Mouse (Mus musculus): ENCODE measurements at regions not wholly inside any gene's neighbourhood (a gene's known extent, or its start where the extent isn't known, plus 50 kb on each side); places are given as distances from the start of the nearest gene placed in this dataset.

DNA sequence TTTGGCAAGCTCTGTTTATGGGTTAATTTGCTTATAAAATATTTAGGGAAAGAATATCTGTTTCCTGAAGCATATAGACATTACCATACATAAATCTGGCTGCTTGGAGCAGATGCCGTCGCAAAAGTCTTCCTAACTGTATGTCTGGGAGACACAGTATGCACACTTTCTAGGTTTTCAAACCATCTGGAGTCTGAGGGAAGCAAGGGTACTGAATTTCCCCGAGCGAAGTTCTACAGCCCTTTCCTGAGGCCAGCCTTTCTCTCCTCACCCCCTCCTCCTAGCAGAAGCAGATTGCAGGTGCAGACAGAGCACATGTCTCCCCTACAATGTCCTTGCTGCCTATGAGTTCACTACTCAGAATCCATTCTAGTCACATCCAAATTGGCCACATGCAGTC lies 338.8 kb upstream of the Arglu1 start:
- Histone ChIP-seq H3K27me3 (replicated peaks) (no peaks in the 10 kb centered on the region), H3K36me3 (no peaks in the 10 kb centered on the region), H3K9ac (no peak overlapping the region), H3K4me3 (replicated peaks) (no peak overlapping the region), H3K27ac (no peak overlapping the region), H3K4me2 (replicated peaks) (no peak overlapping the region), H3K9me3 (no peaks in the 10 kb centered on the region), H3K4me1 (replicated peaks) (no peaks in the 10 kb centered on the region)
- 74% methylated on average over 4 of the region's 4 CpGs for WGBS
- no peak for ATAC-seq

DNA sequence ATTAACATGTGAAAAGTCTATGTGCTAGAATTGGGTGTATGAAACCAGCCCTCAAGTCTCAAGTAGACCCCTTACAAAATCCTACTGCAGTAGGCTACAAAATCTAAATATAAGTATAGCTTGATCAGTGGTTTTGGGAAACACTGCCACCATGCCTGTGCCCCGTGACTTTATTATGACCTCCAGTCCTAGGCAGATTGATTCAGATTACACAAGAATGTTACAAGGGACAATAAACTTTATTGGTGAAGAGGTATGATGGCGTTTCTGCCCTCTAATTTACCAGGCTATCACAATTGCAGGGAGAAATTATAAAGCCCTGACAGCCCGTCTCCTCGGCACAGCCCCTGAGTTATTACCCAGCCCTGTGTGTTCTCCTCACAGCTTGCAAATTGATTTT lies 337.4 kb upstream of the Arglu1 start:
- Histone ChIP-seq H3K9me3 (no peaks in the 10 kb centered on the region), H3K27me3 (replicated peaks) (no peaks in the 10 kb centered on the region), H3K27ac (no peak overlapping the region), H3K9ac (no peak overlapping the region), H3K4me2 (replicated peaks) (no peak overlapping the region), H3K36me3 (no peaks in the 10 kb centered on the region), H3K4me1 (replicated peaks) (no peaks in the 10 kb centered on the region), H3K4me3 (replicated peaks) (no peak overlapping the region)
- 49% methylated on average over 4 of the region's 4 CpGs for WGBS
- peak; percentile 29; the same call in 1 of the 2 replicates for ATAC-seq

DNA sequence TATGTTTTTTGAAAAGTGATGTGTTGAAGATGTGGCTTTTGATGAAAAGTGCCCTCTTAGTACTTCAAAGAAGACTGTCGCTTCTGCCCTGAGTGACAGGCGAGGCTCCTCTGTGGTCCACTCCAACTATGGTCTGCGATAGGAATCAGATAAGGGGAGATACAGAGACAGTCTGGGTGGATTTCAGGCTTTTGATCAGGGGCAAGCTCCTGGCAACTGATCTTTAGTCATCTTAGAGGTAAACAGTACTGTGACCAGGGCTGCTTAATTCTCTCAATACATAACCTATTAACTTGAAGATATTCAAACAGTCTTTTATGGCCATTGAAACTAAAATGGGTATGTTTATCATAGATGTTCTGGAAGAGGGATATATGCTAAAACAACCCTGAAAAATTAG lies 335.6 kb upstream of the Arglu1 start:
- Histone ChIP-seq H3K27me3 (replicated peaks) (no peaks in the 10 kb centered on the region), H3K9ac (no peak overlapping the region), H3K27ac (no peak overlapping the region), H3K4me2 (replicated peaks) (no peak overlapping the region), H3K36me3 (no peaks in the 10 kb centered on the region), H3K4me3 (replicated peaks) (no peak overlapping the region), H3K4me1 (replicated peaks) (no peaks in the 10 kb centered on the region), H3K9me3 (no peaks in the 10 kb centered on the region)
- 59% methylated on average over 3 of the region's 3 CpGs for WGBS
- ATAC-seq, result peak; percentile 76

DNA sequence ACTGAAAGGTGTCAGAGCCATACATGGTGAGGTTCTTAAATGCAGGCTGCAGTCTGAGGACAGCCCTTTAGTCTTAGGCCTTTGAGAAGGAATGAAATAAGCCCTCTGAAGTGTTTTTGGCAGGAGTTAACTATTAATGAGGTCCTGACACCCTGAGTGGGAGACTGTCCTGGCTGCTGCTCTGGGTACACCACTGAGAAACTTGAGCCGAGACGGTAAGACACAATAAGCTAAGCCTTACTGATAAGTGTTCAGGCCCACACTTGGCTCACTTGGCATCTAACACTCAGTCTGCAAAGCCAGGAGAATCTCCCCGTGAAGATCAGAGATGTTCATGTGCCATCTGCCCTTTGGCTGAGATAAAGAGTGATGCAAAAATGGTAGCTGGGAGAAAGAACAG lies 335.1 kb upstream of the Arglu1 start:
- 0 out of 2 replicates have a peak, but pooled peaks have one; percentile 22 for ATAC-seq

DNA sequence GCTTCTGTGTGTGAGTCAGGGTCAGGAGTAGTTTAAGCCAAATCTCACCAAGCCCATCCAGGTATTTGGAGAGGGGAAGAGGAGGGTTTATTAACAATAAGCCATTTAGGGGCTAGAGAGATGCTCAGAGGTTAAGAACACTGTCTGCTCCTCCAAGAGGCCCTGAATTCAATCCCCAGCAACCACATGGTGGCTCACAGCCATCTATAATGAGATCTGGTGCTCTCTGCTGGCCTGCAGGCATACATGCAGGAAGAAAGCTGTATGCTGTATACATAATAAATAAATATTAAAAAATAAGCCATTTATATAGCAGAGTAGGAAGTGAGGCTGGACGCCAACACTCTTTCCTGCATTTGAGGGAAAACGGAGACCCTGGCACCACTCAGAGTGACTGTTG lies 330.4 kb upstream of the Arglu1 start:
- no peak overlapping the region for H3K4me2 ChIP-seq (replicated peaks)
- no peak for ATAC-seq

More for the DNA sequence above, 335.1 kb upstream of the Arglu1 start:
- H3K4me1 ChIP-seq (replicated peaks), result no peaks in the 10 kb centered on the region
- H3K9ac ChIP-seq, result no peak overlapping the region
- no peak overlapping the region for H3K4me3 ChIP-seq (replicated peaks)
- no peaks in the 10 kb centered on the region for H3K36me3 ChIP-seq
- WGBS, result 41% methylated on average over 3 of the region's 3 CpGs
- no peak overlapping the region for H3K4me2 ChIP-seq (replicated peaks)
- H3K9me3 ChIP-seq, result no peaks in the 10 kb centered on the region
- H3K27me3 ChIP-seq (replicated peaks), result no peaks in the 10 kb centered on the region
- no peak overlapping the region for H3K27ac ChIP-seq

DNA sequence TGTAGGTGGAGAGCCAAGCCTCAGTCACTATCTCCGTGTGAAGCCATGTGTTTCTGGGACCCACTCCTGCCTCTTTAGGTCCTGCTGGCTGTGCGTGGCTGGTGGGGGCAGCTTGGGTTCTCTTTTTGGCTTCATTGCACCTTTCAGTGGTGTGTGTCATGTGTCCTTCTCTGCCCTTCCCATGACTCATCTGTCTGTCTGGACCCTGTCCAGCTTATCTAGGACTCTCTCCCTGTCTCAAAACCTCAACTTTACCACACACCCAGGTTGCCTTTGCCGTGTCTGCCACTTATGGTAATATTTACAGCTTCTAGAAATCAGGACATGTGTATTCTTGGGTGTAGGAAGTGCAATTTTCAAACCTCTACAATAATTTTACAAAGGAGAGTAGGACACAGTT lies 329.9 kb upstream of the Arglu1 start:
- Histone ChIP-seq H3K4me1 (replicated peaks) (no peaks in the 10 kb centered on the region), H3K27me3 (replicated peaks) (no peaks in the 10 kb centered on the region), H3K27ac (no peak overlapping the region), H3K9ac (no peak overlapping the region), H3K9me3 (no peaks in the 10 kb centered on the region), H3K4me3 (replicated peaks) (no peak overlapping the region), H3K36me3 (no peaks in the 10 kb centered on the region), H3K4me2 (replicated peaks) (no peak overlapping the region)
- WGBS, result 88% methylated on average over 3 of the region's 3 CpGs
- ATAC-seq, result no peak

More for the DNA sequence above, 330.4 kb upstream of the Arglu1 start:
- H3K4me1 ChIP-seq (replicated peaks), result no peaks in the 10 kb centered on the region
- no peak overlapping the region for H3K27ac ChIP-seq
- no peak overlapping the region for H3K9ac ChIP-seq
- no peaks in the 10 kb centered on the region for H3K9me3 ChIP-seq
- no peaks in the 10 kb centered on the region for H3K27me3 ChIP-seq (replicated peaks)
- H3K4me3 ChIP-seq (replicated peaks), result no peak overlapping the region
- WGBS, result 79% methylated on average over 2 of the region's 2 CpGs
- no peaks in the 10 kb centered on the region for H3K36me3 ChIP-seq

DNA sequence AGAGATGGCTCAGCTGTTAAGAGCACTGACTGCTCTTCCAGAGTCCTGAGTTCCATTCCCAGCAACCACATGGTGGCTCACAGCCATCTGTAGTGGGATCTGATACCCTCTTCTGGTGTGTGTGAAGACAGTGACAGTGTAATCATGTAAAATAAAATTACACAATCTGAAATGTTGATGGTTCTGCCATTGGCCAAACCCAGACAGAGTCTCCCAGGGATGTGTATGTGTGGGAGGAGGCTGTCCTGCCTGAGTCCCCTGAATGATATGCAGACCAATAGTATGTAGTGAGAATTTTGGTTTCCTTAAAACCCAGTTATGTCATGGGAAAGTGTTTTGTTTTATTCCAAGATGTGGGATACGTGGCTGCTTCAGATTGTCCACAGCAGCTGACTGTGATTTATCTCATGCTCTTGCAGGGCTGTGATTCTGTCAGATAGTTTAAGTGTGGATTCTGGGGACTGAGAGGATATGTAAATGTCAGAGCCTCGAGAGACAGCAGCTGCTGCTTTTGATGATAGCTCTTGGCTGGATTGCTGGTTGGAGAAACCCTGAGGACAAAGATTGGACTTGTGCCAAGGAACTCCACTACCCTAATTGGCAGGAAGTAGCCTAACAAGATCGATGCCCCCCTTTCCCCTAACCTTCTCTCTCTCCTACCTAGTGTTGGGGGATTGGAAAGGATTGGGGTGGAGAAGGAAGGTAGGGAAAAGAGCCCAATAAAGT lies 321.6 kb upstream of the Arglu1 start:
- Histone ChIP-seq H3K9me3 (no peaks in the 10 kb centered on the region), H3K27ac (no peak overlapping the region), H3K4me3 (replicated peaks) (no peak overlapping the region), H3K27me3 (replicated peaks) (no peaks in the 10 kb centered on the region), H3K4me2 (replicated peaks) (no peak overlapping the region), H3K36me3 (no peaks in the 10 kb centered on the region), H3K4me1 (replicated peaks) (no peaks in the 10 kb centered on the region), H3K9ac (no peak overlapping the region)
- ATAC-seq, result peak; percentile 10; the same call in 1 of the 2 replicates
- 36% methylated on average over 3 of the region's 3 CpGs for WGBS

DNA sequence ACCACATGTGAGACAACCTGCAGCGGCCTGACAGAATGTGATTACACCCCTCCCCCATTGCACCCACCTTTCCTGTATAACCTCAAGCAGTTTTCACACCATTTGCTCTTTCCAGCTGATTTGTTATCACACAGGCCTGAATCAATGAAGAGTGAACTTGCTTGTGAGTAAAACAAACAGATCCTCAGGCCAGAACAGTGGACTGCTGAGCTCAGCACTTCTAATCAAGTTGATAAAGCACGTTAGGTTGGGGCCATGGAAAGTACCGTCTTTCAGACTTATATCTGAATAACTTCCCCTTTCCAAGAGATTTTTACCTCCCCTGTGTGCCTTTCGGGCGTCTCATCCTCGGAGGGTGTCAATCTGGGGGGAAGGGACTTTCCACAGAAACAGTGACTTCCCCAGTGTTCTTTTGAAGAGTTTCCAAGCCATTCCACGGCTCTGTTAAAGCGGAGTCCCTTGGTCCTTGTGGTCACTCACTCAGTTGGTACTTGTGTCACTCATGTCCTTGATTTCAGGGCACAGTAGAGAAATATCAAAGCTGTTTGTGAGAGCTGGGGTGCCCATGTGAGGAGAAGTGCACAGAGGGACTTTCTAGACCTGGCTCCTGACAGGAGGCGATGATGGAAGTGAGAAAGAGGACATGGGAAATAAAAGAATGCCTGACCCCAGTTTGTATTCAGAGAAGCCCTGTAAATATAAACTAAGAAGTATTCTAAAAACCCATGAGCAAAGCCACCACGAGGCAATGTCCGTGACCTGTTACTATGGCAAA lies 317.9 kb upstream of the Arglu1 start:
- H3K9me3 ChIP-seq, result no peaks in the 10 kb centered on the region
- H3K4me3 ChIP-seq (replicated peaks), result no peak overlapping the region
- H3K9ac ChIP-seq, result no peak overlapping the region
- no peaks in the 10 kb centered on the region for H3K4me1 ChIP-seq (replicated peaks)
- no peaks in the 10 kb centered on the region for H3K27me3 ChIP-seq (replicated peaks)
- 74% methylated on average over 11 of the region's 11 CpGs for WGBS
- H3K4me2 ChIP-seq (replicated peaks), result no peak overlapping the region
- no peaks in the 10 kb centered on the region for H3K36me3 ChIP-seq
- no peak overlapping the region for H3K27ac ChIP-seq
- ATAC-seq, result no peak

DNA sequence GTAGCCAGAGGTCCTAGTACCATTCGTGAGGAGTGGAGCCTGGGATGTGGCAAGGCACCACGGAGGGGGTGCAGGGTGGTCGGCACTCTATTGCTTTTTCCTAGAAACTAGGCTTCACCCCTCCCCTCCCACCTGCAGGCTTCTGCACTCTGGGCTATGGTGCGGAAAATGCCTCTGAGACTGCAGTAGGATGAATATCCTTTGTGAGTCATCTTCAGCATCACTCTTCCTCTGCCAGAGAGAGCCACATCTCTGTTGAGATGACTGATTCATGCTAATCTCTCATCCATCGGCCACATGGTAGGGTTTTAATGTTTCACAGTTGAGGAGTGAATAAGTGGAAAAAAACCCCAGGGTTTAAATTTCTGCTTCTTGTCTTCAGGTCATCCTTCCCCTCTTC lies 309.6 kb upstream of the Arglu1 start:
- Histone ChIP-seq H3K36me3 (no peaks in the 10 kb centered on the region), H3K27ac (no peak overlapping the region), H3K9ac (no peak overlapping the region), H3K4me1 (replicated peaks) (no peaks in the 10 kb centered on the region; the same call in 1 of the 2 replicates), H3K4me3 (replicated peaks) (no peak overlapping the region), H3K9me3 (no peaks in the 10 kb centered on the region), H3K27me3 (replicated peaks) (no peaks in the 10 kb centered on the region), H3K4me2 (replicated peaks) (no peak overlapping the region)
- 87% methylated on average over 5 of the region's 5 CpGs for WGBS
- no peak for ATAC-seq

DNA sequence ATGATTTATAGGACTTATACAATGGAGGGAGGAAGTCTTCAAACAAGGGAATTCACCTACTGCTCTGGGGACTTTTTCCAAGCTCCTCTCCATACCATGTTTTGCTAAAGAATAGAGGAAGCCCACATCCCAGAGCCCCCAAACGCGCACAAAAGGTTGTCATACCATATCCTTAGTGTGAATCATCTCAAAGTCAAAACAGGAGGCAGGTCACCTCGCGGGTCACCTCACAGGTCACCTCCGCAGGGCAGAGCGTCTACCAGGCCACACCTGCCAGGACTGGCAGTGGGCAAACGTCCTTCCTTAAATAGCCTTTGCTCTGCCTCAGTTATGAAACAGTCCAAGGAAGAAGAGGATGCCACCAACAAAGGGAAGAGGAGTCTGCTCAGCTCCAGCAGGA lies 307.3 kb upstream of the Arglu1 start:
- Histone ChIP-seq H3K4me3 (replicated peaks) (no peak overlapping the region), H3K4me1 (replicated peaks) (peaks cover 13% of the 10 kb centered on the region), H3K27ac (no peak overlapping the region), H3K27me3 (replicated peaks) (no peaks in the 10 kb centered on the region), H3K9ac (no peak overlapping the region), H3K9me3 (no peaks in the 10 kb centered on the region), H3K36me3 (no peaks in the 10 kb centered on the region), H3K4me2 (replicated peaks) (no peak overlapping the region)
- ATAC-seq, result no peak
- WGBS, result 70% methylated on average over 7 of the region's 7 CpGs

DNA sequence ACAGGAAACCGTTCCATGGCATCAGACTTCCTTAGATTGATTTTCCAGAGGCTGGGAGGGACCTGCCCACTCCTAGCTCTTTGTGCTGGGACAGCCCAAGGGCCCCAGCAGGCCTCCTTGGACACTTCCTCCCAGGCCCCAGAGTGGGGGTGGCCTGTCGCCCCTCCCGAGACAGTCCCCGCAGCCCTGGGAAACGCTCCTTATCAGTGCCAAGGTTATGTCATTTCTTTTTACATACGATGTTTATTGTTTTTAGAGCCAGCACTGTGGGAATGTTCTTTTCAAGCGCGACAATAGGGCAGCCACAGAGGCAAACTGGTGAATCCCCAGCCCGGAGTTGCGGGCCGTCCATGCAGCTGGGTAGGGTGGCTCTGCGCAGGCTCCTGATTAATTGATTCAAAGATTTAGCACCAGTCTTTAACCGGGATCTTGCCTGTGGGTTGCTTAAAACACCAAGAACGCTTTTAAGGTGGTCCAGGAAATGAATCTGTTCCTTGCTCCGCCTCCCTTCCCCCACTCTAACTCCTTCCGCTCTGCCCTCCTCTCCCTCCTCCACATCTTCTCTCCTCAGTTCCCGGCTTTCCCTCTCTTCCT lies 304.4 kb upstream of the Arglu1 start:
- Histone ChIP-seq H3K9ac (peak overlapping the region; percentile 37), H3K4me3 (replicated peaks) (peak overlapping the region; percentile 29), H3K4me2 (replicated peaks) (peak overlapping the region; percentile 64), H3K36me3 (no peaks in the 10 kb centered on the region), H3K9me3 (no peaks in the 10 kb centered on the region), H3K4me1 (replicated peaks) (peaks cover 27% of the 10 kb centered on the region), H3K27me3 (replicated peaks) (no peaks in the 10 kb centered on the region), H3K27ac (peak overlapping the region; percentile 58; the same call in 1 of the 2 replicates)
- WGBS, result 5% methylated on average over 17 of the region's 17 CpGs
- peak; percentile 84 for ATAC-seq

DNA sequence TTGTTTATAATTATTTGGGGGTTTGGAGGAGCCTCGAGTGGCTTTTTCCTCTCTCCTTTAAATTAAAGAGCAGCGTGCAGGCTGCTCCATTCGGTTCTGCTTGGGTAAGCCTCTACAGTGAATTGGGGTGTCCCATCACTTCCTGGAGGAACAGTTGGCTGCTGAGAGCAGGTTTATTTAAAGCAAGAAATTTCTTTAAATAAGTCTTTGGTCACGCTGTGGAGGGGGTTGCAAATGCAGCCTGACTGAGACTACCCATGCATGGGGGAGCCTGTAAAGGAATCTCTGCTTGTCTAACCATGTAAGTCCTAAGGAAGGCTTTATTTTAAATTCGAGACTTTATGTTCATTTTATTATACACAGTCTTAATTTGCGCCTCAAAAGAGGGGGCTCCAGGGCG lies 303.7 kb upstream of the Arglu1 start:
- H3K9me3 ChIP-seq, result no peaks in the 10 kb centered on the region
- H3K4me1 ChIP-seq (replicated peaks), result peaks cover 27% of the 10 kb centered on the region
- H3K27me3 ChIP-seq (replicated peaks), result no peaks in the 10 kb centered on the region
- H3K36me3 ChIP-seq, result no peaks in the 10 kb centered on the region
- H3K4me2 ChIP-seq (replicated peaks), result peak overlapping the region; percentile 64
- H3K27ac ChIP-seq, result peak overlapping the region; percentile 44; the same call in 1 of the 2 replicates
- no peak overlapping the region for H3K4me3 ChIP-seq (replicated peaks)
- no peak overlapping the region for H3K9ac ChIP-seq
- ATAC-seq, result no peak
- WGBS, result 33% methylated on average over 7 of the region's 7 CpGs
